Mouse (Mus musculus): Measurements from ENCODE around the gene Slc26a1.

GRCm38 (mm10) chr5:108629634-108630483 is 45.5 kb downstream of the Slc26a1 start, which contains the start of the genes Gak and Tmem175:
- TF ChIP-seq CTCF (IDR thresholded peaks at IDR 0.05; ENCODE audit: borderline replicate concordance, insufficient read depth, low read length) (no peak), POLR2A (IDR thresholded peaks at IDR 0.05; ENCODE audit: low read depth, low read length) (peak; percentile 96)

Measured in embryonic fibroblast, embryonic 13.5 days (primary cell).